Mouse (Mus musculus) embryonic facial prominence, embryonic 11.5 days (tissue): ENCODE data around the gene Nol3. TPM values are rescaled to one million over a fixed set of nuclear protein-coding genes. Genes with fewer than 3 reads are reported as not detected.
A peak's percentile ranks its signal among the peaks of the same experiment; 100 is the strongest.

Experiments
- ATAC-seq: fragments of 200-750 bp; cut with Nextera tagmentation; replicated peaks from 2 replicates; pipeline ENCODE4 v1.8.0; 2017; ENCODE audit warnings: low read depth; ENCODE audit not compliant: insufficient number of reproducible peaks, low FRiP score, low TSS enrichment
- DNase-seq: peaks from one replicate; pipeline ENCODE4 v3.0.0-alpha.2; 2015; ENCODE audit warnings: low spot score
- H3K27ac ChIP-seq: fragments of 300-500 bp; sonication (generic); replicated peaks from 2 replicates; pipeline ENCODE4 v1.5.1; 2014; ENCODE audit warnings: mild to moderate bottlenecking, low read depth, low read length, control low read depth
- H3K27me3 ChIP-seq: fragments of 300-500 bp; sonication (generic); 2 replicates; pipeline ENCODE4 v1.6.1; 2014; ENCODE audit warnings: mild to moderate bottlenecking, low read length, moderate library complexity, mixed read lengths; ENCODE audit not compliant: control insufficient read depth, insufficient read depth
- H3K36me3 ChIP-seq: fragments of 300-500 bp; sonication (generic); replicated peaks from 2 replicates; pipeline ENCODE4 v1.6.1; 2014; ENCODE audit warnings: low read depth, mild to moderate bottlenecking, low read length, moderate library complexity, mixed read lengths; ENCODE audit not compliant: control insufficient read depth, insufficient read depth
- H3K4me1 ChIP-seq: fragments of 300-500 bp; sonication (generic); 2 replicates; pipeline ENCODE4 v1.6.1; 2014; ENCODE audit warnings: low read length, mixed read lengths; ENCODE audit not compliant: control insufficient read depth, insufficient read depth
- H3K4me2 ChIP-seq: fragments of 300-500 bp; sonication (generic); 2 replicates; pipeline ENCODE4 v1.6.1; 2014; ENCODE audit warnings: low read depth, mild to moderate bottlenecking, control low read depth, low read length, moderate library complexity
- H3K4me3 ChIP-seq: fragments of 300-500 bp; sonication (generic); 2 replicates; pipeline ENCODE4 v1.5.1; 2014; ENCODE audit warnings: low read depth, low read length, control low read depth
- H3K9ac ChIP-seq: fragments of 300-500 bp; sonication (generic); replicated peaks from 2 replicates; pipeline ENCODE4 v1.6.1; 2014; ENCODE audit warnings: mild to moderate bottlenecking, control low read depth, low read length
- H3K9me3 ChIP-seq: fragments of 300-500 bp; sonication (generic); replicated peaks from 2 replicates; pipeline ENCODE4 v1.6.1; 2016; ENCODE audit warnings: mild to moderate bottlenecking, low read length, inconsistent platforms, mixed read lengths; ENCODE audit not compliant: control insufficient read depth
- WGBS: fragments of 180-500 bp; shearing (Covaris S2); extraction: QIAGEN DNeasy Blood & Tissue Kit; methylation state at CpG from one replicate; pipeline ENCODE4 v1.1.7; 2014; 5-methylcytosine and 5-hydroxymethylcytosine counted together
- polyA plus RNA-seq: library from polyadenylated mRNA; unstranded; fragments of >200 nt; fragmentation: Nextera tagmentation; extraction: Ambion mirVana; gene quantifications from 2 replicates; pipeline ENCODE4 v1.2.1, GENCODE M21; 2014

Gene Nol3
- polyA plus RNA-seq, 1 experiment from 2014 or later: 0.84 TPM

DNA sequence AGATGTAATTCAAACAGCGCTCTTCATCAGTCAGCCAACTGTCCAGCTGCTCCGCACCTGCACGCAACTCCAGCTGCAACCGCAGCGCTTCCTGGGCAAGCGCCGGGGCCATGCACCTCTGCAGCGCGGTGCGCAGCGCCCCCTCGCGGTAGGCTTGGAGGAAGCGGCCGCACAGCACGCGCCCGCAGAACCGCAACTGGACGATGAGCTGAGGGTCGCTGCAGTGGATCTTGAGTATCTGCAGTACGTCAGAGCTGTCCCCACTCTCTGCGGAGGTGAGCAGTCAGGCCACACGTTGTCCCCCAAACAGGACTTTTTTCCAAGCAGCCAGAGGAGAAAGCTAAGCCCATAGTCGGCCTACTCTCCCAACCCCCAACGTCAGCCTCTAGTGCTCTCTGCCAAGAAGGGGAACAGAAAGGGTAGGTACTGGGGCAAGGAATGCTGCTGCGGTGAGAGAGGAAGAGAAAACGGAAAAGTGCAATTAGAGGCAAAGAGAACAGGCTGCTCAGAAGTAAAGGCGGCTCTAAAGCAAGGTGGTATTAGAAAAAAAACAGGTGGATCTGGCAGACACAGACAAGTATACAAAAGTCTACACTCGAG is 16.1 kb upstream of the Nol3 start:
- peaks cover 4% of the 10 kb centered on the region for H3K4me1 ChIP-seq
- peaks cover 45% of the 10 kb centered on the region for H3K27me3 ChIP-seq
- no peaks in the 10 kb centered on the region for H3K9me3 ChIP-seq
- no peak overlapping the region for H3K9ac ChIP-seq
- WGBS: 2% methylated on average over 30 of the region's 30 CpGs
- H3K4me3 ChIP-seq: peak overlapping the region; percentile 31
- peak; percentile 88 for DNase-seq
- peak; percentile 11 for ATAC-seq
- H3K36me3 ChIP-seq: no peaks in the 10 kb centered on the region
- peak overlapping the region; percentile 75 for H3K4me2 ChIP-seq
- H3K27ac ChIP-seq: no peak overlapping the region

DNA sequence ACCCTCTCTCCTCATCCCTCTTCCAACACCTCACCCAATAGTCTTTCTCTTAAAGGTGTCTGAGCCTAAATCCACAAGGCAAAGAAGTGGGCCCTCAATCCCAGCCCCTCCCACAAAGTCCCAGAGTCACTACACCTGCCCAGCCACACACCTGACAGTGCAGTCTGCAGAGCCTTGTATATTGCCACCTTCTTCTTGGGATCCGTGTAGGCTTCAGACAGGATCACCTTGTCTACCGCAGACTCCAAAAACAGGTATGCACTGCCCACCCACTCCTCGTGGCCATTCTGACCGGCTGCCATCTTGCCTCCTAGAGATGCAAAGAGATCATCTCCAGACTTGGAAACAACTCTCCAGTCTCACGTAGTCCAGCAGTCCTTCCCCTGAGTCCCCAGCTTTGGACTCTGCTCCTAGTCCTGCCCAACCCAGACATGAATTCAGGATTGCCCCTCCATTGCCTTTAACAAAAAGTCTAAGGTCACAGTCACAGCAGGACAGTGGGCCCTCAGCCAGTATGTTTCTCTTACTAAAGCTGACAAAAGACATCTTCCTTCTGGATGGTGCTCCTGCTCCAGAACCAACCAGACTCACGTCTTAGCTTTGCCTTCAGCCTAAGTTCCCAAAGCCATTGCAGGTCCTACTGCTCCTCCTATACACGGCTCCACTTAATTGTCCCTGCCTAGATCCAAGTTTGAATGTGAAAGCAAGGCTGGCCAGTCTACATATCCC is 15.4 kb upstream of the Nol3 start:
- H3K4me2 ChIP-seq: no peak overlapping the region
- peaks cover 2% of the 10 kb centered on the region for H3K4me1 ChIP-seq
- H3K27me3 ChIP-seq: peaks cover 49% of the 10 kb centered on the region
- DNase-seq: no peak
- no peak overlapping the region for H3K4me3 ChIP-seq
- no peaks in the 10 kb centered on the region for H3K9me3 ChIP-seq
- no peak for ATAC-seq
- H3K27ac ChIP-seq: no peak overlapping the region
- H3K36me3 ChIP-seq: no peaks in the 10 kb centered on the region
- WGBS: 54% methylated on average over 7 of the region's 7 CpGs
- no peak overlapping the region for H3K9ac ChIP-seq

GRCm38 (mm10) chr8:105261326-105261980 is 14.5 kb upstream of the Nol3 start:
- no peak overlapping the region for H3K27ac ChIP-seq
- 86% methylated on average over 12 of the region's 12 CpGs for WGBS
- peaks cover 2% of the 10 kb centered on the region for H3K4me1 ChIP-seq
- no peak for DNase-seq
- no peak overlapping the region for H3K4me3 ChIP-seq
- no peak for ATAC-seq
- no peaks in the 10 kb centered on the region for H3K36me3 ChIP-seq
- peaks cover 53% of the 10 kb centered on the region for H3K27me3 ChIP-seq
- H3K9ac ChIP-seq: no peak overlapping the region
- no peak overlapping the region for H3K4me2 ChIP-seq
- H3K9me3 ChIP-seq: no peaks in the 10 kb centered on the region

DNA sequence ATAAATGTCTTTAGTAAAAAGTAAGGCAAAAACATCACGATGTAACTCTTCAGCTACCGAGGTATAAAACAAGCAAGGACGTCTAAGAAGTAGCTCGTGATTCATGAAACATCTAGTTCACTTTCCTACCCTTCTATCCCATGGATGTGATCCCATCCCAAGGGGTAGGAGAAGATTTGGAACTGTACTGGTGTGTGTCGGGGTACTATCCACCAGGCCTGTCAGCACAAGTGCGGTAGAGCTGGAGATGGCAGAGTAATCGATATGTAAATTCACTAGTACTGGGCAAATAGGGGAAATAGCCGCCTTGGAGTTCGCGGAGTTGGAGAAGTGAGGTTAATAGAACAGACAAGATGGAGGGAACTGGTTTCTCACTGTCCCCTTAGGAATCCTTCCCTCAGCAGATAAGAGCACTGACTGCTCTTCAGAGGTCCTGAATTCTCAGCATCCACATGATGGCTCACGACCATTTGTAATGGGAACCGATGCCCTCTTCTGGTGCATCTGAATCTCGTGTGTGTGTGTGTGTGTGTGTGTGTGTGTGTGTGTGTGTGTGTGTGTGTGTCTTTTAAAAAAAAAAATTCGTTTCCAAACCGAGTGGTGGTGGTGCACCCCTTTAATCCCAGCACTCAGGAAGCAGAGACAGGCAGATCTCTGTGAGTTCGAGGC is 12.6 kb upstream of the Nol3 start:
- WGBS: 40% methylated on average over 16 of the region's 16 CpGs
- no peak overlapping the region for H3K4me2 ChIP-seq
- DNase-seq (no peak), ATAC-seq (no peak)
- H3K4me3 ChIP-seq: no peak overlapping the region
- H3K36me3 ChIP-seq: no peaks in the 10 kb centered on the region
- H3K27ac ChIP-seq: no peak overlapping the region
- H3K9ac ChIP-seq: no peak overlapping the region
- H3K27me3 ChIP-seq: peaks cover 66% of the 10 kb centered on the region
- peaks cover 4% of the 10 kb centered on the region for H3K4me1 ChIP-seq
- H3K9me3 ChIP-seq: no peaks in the 10 kb centered on the region

GRCm38 (mm10) chr8:105264024-105264982 is 11.6 kb upstream of the Nol3 start, which contains the start of the genes Tradd and Fbxl8:
Gene Tradd (minus strand): TSS chr8:105264609.
Gene Fbxl8 (plus strand): TSS chr8:105264648.
- ATAC-seq (peak; percentile 53), DNase-seq (peak; percentile 72)
- H3K27ac ChIP-seq: no peak within 1 kb of the TSS

DNA sequence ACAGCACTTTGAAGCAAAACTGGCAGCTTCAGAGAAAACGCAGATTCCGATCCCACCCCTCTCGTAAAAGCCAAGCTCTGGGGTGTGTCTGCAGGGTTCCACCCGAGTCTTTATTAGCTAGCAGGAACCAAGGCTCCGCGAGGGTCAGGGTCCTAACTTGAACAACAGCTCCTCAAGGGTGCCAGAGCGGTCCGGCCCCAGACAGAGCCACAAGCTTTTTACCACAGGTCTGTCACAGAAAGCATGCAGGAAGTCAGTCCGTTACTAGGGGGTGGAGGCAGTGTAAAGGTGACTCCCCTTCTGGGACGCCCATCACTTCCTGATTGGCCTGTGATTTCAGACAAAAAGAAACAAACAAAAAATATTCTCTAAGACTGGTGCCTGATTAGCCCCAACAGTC is 10.8 kb upstream of the Nol3 start:
- ATAC-seq: no peak
- no peak for DNase-seq
- Histone ChIP-seq H3K27me3 (peaks cover 67% of the 10 kb centered on the region), H3K9me3 (no peaks in the 10 kb centered on the region), H3K4me3 (no peak overlapping the region), H3K4me2 (peak overlapping the region; percentile 87), H3K9ac (no peak overlapping the region), H3K36me3 (no peaks in the 10 kb centered on the region), H3K4me1 (peaks cover 2% of the 10 kb centered on the region; the same call in 1 of the 2 replicates), H3K27ac (no peak overlapping the region)
- 12% methylated on average over 10 of the region's 10 CpGs for WGBS

More at GRCm38 (mm10) chr8:105264024-105264982, 11.6 kb upstream of the Nol3 start, which contains the start of the genes Tradd and Fbxl8:
- 1% methylated on average over 54 of the region's 54 CpGs for WGBS
- peak within 1 kb of the TSS; percentile 60 for H3K9ac ChIP-seq
- H3K36me3 ChIP-seq: no peaks in the 10 kb centered on the region
- H3K9me3 ChIP-seq: no peaks in the 10 kb centered on the region
- H3K4me1 ChIP-seq: peaks cover 4% of the 10 kb centered on the region
- H3K4me3 ChIP-seq: peak within 1 kb of the TSS; percentile 67
- peaks cover 67% of the 10 kb centered on the region for H3K27me3 ChIP-seq
- peak within 1 kb of the TSS; percentile 87 for H3K4me2 ChIP-seq

GRCm38 (mm10) chr8:105266775-105267174 is 9.2 kb upstream of the Nol3 start:
- no peak overlapping the region for H3K27ac ChIP-seq
- no peak overlapping the region for H3K4me2 ChIP-seq
- peaks cover 75% of the 10 kb centered on the region for H3K27me3 ChIP-seq
- ATAC-seq (no peak), DNase-seq (no peak)
- WGBS: 10% methylated on average over 13 of the region's 13 CpGs
- peaks cover 2% of the 10 kb centered on the region; the same call in 1 of the 2 replicates for H3K4me1 ChIP-seq
- no peak overlapping the region for H3K4me3 ChIP-seq
- H3K9me3 ChIP-seq: no peaks in the 10 kb centered on the region
- H3K36me3 ChIP-seq: no peaks in the 10 kb centered on the region
- no peak overlapping the region for H3K9ac ChIP-seq
